Mouse (Mus musculus) adrenal gland (tissue): Measurements from ENCODE around the gene Rps5.
"Not testable (repeated sequence)": the region's sequence is repeated elsewhere in the genome, so short reads cannot be mapped to it uniquely, and the experiment has no call there.

Experiments used
- intact Hi-C: fragments of 180-260 bp; cut with DNase I; formaldehyde crosslinking; loops from one replicate; pipeline ENCODE4 v1.15.1; 2025
- long read RNA-seq, 2 experiments: library from polyadenylated mRNA; unstranded; transcript quantifications; one replicate each; pipeline ENCODE4 v2.0.0; 2020; ENCODE audit warnings: borderline replicate concordance in 1 of 2; ENCODE audit not compliant: insufficient replicate concordance in 1 of 2

Gene Rps5
- long read RNA-seq, experiment 1, transcript Rps5-201 (6 exons, 761 nt): major isoform, 359 of 385 reads
- long read RNA-seq, experiment 1, partial matches to known transcripts: 21 of 385 reads
- long read RNA-seq, experiment 1, other reads (novel, unspliced or antisense): 1 of 385 reads
- long read RNA-seq, experiment 2, transcript Rps5-201 (6 exons, 761 nt): major isoform, 320 of 349 reads
- long read RNA-seq, experiment 2, partial matches to known transcripts: 21 of 349 reads
- long read RNA-seq, experiment 2, other reads (novel, unspliced or antisense): 4 of 349 reads

- intact Hi-C loops: loop anchor here (2.0 to 10.0 kb wide), 3 partner anchors 45 to 353 kb away; partner anchors contain the start of genes Lig1 and Zswim9
Measured at GRCm38 (mm10) chr7:12921705-12922465, at the start of gene Rps5. Rps5 (plus strand) TSS chr7:12922290.

- intact Hi-C loops: no loop called here
Measured at GRCm38 (mm10) chr7:12874301-12874700, 47.8 kb upstream of the Rps5 start.

GRCm38 (mm10) chr7:12880036-12880435 lies 42.1 kb upstream of the Rps5 start:
- intact Hi-C loops: no loop called here

- intact Hi-C loops: not testable (repeated sequence)
Measured at GRCm38 (mm10) chr7:12880497-12880896, 41.6 kb upstream of the Rps5 start.

- intact Hi-C loops: no loop called here
Measured at GRCm38 (mm10) chr7:12880911-12881660, 41.0 kb upstream of the Rps5 start, which contains the start of gene Zfp128. Zfp128 (plus strand) TSS chr7:12881177.

GRCm38 (mm10) chr7:12886563-12887266 lies 35.4 kb upstream of the Rps5 start:
- intact Hi-C loops: no loop called here

GRCm38 (mm10) chr7:12887585-12887984 lies 34.5 kb upstream of the Rps5 start:
- intact Hi-C loops: no loop called here

GRCm38 (mm10) chr7:12890928-12891327 lies 31.2 kb upstream of the Rps5 start:
- intact Hi-C loops: no loop called here

- intact Hi-C loops: no loop called here
Measured at GRCm38 (mm10) chr7:12891334-12891733, 30.8 kb upstream of the Rps5 start.

GRCm38 (mm10) chr7:12897655-12898410 lies 24.3 kb upstream of the Rps5 start, which contains the start of gene Zscan22:
Zscan22 (plus strand) TSS chr7:12897815.
- intact Hi-C loops: no loop called here

- intact Hi-C loops: loop anchor here (5.0 kb wide), 1 partner anchor 146 kb away; no protein-coding TSS in a partner anchor
Measured at GRCm38 (mm10) chr7:12901517-12901916, 20.6 kb upstream of the Rps5 start.

- intact Hi-C loops: loop anchor here (5.0 kb wide), 1 partner anchor 144 kb away; no protein-coding TSS in a partner anchor
Measured at GRCm38 (mm10) chr7:12903623-12904022, 18.5 kb upstream of the Rps5 start.

GRCm38 (mm10) chr7:12905146-12905545 lies 16.9 kb upstream of the Rps5 start:
- intact Hi-C loops: no loop called here

- intact Hi-C loops: no loop called here
Measured at GRCm38 (mm10) chr7:12909498-12909962, 12.6 kb upstream of the Rps5 start.

GRCm38 (mm10) chr7:12910181-12910668 lies 11.9 kb upstream of the Rps5 start:
- intact Hi-C loops: loop anchor here (5.0 kb wide), 2 partner anchors 37 to 97 kb away; no protein-coding TSS in a partner anchor

GRCm38 (mm10) chr7:12913556-12913955 lies 8.5 kb upstream of the Rps5 start:
- intact Hi-C loops: loop anchor here (5.0 kb wide), 2 partner anchors 34 to 94 kb away; no protein-coding TSS in a partner anchor

GRCm38 (mm10) chr7:12920495-12920894 lies 1.6 kb upstream of the Rps5 start:
- intact Hi-C loops: loop anchor here (5.0 to 10.0 kb wide), 2 partner anchors 127 to 354 kb away; partner anchors contain the start of genes Lig1 and Zswim9

GRCm38 (mm10) chr7:12921318-12921704 lies 779 bp upstream of the Rps5 start:
- intact Hi-C loops: loop anchor here (5.0 to 10.0 kb wide), 2 partner anchors 126 to 353 kb away; partner anchors contain the start of genes Lig1 and Zswim9

- intact Hi-C loops: loop anchor here (2.0 to 10.0 kb wide), 3 partner anchors 46 to 352 kb away; partner anchors contain the start of genes Lig1 and Zswim9
Measured at GRCm38 (mm10) chr7:12922729-12923128, 639 bp downstream of the Rps5 start.
